Mouse (Mus musculus): ENCODE results near the gene Clspn. TPM values are rescaled to one million over a fixed set of nuclear protein-coding genes. Genes with fewer than 3 reads are reported as not detected.

The Clspn gene
- 3.7 and 5.8 TPM in 2 replicates for polyA plus RNA-seq (2014; fragmentation: Nextera tagmentation; extraction: Ambion mirVana)

DNA sequence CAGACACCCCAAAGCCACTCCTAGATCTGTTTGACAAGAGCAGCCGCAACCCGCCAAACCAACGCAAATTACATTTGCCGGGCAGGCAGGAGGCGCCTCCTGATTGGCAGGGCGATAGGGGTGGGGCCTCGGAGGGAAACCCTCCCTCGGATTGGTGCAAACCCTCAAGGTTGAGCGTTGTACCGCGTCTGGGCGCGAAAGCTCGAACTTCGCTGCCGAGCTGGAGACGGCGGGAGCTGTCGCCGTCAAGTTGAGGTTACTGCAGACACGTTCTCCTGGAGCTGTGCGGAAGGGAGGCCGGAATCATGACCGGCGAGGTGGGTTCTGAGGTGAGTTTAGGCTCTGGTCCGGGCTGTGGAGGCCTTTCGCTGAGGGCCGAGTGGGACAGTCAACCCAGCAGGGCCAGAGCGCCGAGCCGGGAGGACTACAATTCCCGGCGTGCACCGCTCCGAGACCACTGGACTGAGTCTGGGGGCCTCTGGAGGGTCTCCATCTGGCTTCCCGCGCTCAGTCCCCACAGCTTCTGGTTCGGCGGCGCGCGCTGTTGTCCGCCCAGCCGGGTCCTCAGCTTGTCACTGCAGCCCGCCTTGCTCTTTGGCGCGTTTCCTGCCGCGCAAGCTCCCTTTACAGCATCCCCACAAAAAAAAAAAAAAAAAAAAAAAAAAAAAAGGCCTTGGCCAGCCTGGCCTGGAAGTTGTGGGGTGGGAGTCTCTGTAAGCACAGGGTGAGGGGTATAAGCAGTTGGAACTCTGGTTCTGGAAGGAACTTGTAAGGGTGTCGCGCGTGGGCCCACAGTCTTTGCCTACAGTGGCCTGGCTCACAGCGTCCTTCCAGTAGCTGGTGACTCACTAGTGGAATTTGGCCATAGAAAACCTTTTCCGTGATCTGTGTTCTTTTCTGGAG, at the start of gene Clspn:
Clspn (plus strand) TSS at position 127 of the 903 bp plus-strand sequence.
- Histone ChIP-seq H3K9me3 (ENCODE audit: control insufficient read depth, low read length) (no peaks in the 10 kb centered on the region), H3K27ac (no peak within 1 kb of the TSS), H3K27me3 (ENCODE audit: control insufficient read depth, insufficient read depth, low read length) (no peaks in the 10 kb centered on the region), H3K9ac (peak within 1 kb of the TSS; percentile 49), H3K36me3 (replicated peaks; ENCODE audit: control insufficient read depth, insufficient read depth) (no peaks in the 10 kb centered on the region), H3K4me2 (replicated peaks) (peak within 1 kb of the TSS; percentile 81), H3K4me1 (replicated peaks; ENCODE audit: control insufficient read depth, insufficient read depth, low read length) (0 out of 2 replicates have a peak, but pooled peaks cover 4% of the 10 kb centered on the region), H3K4me3 (replicated peaks; ENCODE audit: low read length) (peak within 1 kb of the TSS; percentile 71)
- WGBS = 1% methylated on average over 49 of the region's 54 CpGs
- DNase-seq (ENCODE audit: low spot score) (peak; percentile 90), ATAC-seq (ENCODE audit: low FRiP score) (peak; percentile 96)

DNA sequence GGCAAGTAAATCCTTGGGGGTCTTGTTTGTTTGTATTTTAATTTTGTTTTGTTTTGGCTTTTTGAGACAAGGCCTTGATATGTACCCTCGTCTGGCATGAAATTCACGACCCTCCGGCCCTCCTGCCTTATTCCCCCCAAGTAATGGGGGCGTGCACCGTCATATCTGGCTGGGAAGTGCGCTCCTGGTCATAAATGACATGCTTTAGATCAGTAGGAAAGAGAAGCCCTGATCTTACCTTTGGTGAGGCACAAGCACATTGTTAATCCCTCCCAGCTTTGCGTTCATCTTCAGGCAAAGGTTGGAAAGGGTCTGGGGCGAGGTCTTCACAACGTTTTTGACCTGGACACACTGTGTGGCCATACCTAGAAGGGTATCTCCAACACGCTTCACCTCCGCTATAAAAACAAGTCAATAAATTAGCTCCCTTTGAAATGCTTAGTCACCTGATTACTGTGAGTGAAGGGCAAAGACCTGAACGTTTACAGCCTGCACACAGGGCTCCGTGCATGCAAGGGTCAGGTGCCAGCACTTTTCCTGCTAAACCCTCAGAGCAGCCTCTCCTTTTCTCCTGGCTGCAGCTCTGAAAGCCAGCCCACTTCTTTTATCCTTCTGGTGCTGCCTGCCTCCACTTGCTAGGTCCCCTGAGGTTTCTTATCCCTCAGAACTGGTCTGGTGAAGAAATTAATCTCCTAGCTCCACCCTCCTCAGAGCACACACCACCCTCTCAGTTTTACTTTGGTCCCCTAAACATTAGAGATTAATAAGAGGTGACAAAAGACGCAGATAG, 48.4 kb upstream of the Clspn start:
- no peak for DNase-seq (ENCODE audit: low spot score)
- 81% methylated on average over 14 of the region's 14 CpGs for WGBS
- Histone ChIP-seq H3K9me3 (ENCODE audit: control insufficient read depth, low read length) (no peaks in the 10 kb centered on the region), H3K4me3 (replicated peaks; ENCODE audit: low read length) (no peak overlapping the region), H3K4me1 (replicated peaks; ENCODE audit: control insufficient read depth, insufficient read depth, low read length) (no peaks in the 10 kb centered on the region), H3K36me3 (replicated peaks; ENCODE audit: control insufficient read depth, insufficient read depth) (peaks cover 96% of the 10 kb centered on the region), H3K4me2 (replicated peaks) (no peak overlapping the region), H3K27me3 (ENCODE audit: control insufficient read depth, insufficient read depth, low read length) (no peaks in the 10 kb centered on the region), H3K9ac (no peak overlapping the region), H3K27ac (no peak overlapping the region)
- ATAC-seq (ENCODE audit: low FRiP score) = no peak

- H3K27me3 ChIP-seq (ENCODE audit: control insufficient read depth, insufficient read depth, low read length) = no peaks in the 10 kb centered on the region
- no peak for ATAC-seq (ENCODE audit: low FRiP score)
- no peaks in the 10 kb centered on the region for H3K4me1 ChIP-seq (replicated peaks; ENCODE audit: control insufficient read depth, insufficient read depth, low read length)
- WGBS = 100% methylated on average over 2 of the region's 2 CpGs
- no peak overlapping the region for H3K9ac ChIP-seq
- H3K4me3 ChIP-seq (replicated peaks; ENCODE audit: low read length) = no peak overlapping the region
- peaks cover 92% of the 10 kb centered on the region for H3K36me3 ChIP-seq (replicated peaks; ENCODE audit: control insufficient read depth, insufficient read depth)
- no peak overlapping the region for H3K27ac ChIP-seq
- no peaks in the 10 kb centered on the region for H3K9me3 ChIP-seq (ENCODE audit: control insufficient read depth, low read length)
- DNase-seq (ENCODE audit: low spot score) = no peak
- H3K4me2 ChIP-seq (replicated peaks) = no peak overlapping the region
Observed at GRCm38 (mm10) chr4:126509072-126509471, 47.7 kb upstream of the Clspn start.

DNA sequence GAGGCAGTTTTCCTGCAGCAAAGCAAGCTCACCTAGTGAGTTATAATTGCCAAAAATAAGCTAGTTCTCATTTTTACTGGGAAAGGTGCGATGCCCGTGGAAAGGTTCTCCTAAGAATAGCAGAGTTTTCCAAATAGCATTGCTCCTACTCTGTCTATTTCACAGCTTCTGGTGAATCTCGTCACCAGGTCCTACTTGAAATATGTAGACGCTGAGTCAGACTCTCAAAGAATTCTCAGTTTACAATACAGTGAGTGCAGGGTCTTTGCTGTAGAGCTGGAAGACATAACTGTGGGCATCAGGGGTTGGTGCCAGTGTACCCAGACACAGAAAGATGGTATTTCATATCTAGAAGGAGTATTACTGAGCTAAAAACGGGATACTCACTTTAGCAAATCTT, 45.7 kb upstream of the Clspn start:
- Histone ChIP-seq H3K4me3 (replicated peaks; ENCODE audit: low read length) (no peak overlapping the region), H3K9ac (no peak overlapping the region), H3K27me3 (ENCODE audit: control insufficient read depth, insufficient read depth, low read length) (no peaks in the 10 kb centered on the region), H3K4me2 (replicated peaks) (no peak overlapping the region), H3K27ac (no peak overlapping the region), H3K36me3 (replicated peaks; ENCODE audit: control insufficient read depth, insufficient read depth) (peaks cover 88% of the 10 kb centered on the region), H3K9me3 (ENCODE audit: control insufficient read depth, low read length) (no peaks in the 10 kb centered on the region), H3K4me1 (replicated peaks; ENCODE audit: control insufficient read depth, insufficient read depth, low read length) (no peaks in the 10 kb centered on the region)
- 96% methylated on average over 5 of the region's 5 CpGs for WGBS
- ATAC-seq (ENCODE audit: low FRiP score) (no peak), DNase-seq (ENCODE audit: low spot score) (no peak)

DNA sequence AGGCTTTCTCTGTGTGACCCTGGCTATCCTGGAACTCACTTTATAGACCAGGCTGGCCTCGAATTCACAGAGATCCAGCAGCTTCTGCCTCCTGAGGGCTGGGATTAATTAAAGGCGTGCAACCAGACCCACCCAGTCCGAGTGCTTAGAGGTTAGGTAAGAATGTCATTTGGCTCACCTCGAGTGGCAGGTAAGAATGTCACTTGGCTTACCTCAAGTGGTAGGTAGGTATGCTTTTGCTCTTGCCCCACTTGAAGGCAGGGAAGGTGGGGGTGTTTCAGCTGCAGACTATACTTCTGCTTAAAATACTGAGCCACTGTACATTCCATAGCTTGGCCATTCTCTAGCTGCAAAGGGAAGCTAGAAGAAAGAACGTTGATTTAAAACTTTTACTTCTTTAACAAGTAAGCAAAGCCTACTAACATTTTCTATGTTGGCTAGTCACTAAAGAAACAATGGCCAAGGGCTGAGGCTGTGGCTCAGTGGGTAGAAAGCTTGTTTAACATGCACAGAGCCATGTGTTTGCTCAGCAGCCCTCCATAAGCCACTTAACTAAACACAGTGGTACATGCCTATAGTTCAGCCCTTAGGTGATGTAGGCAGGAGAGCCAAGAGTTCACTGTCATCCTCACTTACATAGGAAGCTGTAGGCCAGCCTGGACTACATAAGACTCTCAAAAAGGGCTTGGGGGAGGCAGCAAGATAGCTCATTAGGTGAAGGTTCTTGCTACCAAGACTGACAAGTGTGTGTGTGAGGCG, 44.2 kb upstream of the Clspn start:
- DNase-seq (ENCODE audit: low spot score) (no peak), ATAC-seq (ENCODE audit: low FRiP score) (no peak)
- Histone ChIP-seq H3K27me3 (ENCODE audit: control insufficient read depth, insufficient read depth, low read length) (no peaks in the 10 kb centered on the region), H3K9ac (no peak overlapping the region), H3K4me3 (replicated peaks; ENCODE audit: low read length) (no peak overlapping the region), H3K9me3 (ENCODE audit: control insufficient read depth, low read length) (no peaks in the 10 kb centered on the region), H3K4me2 (replicated peaks) (no peak overlapping the region), H3K36me3 (replicated peaks; ENCODE audit: control insufficient read depth, insufficient read depth) (peaks cover 87% of the 10 kb centered on the region), H3K27ac (no peak overlapping the region), H3K4me1 (replicated peaks; ENCODE audit: control insufficient read depth, insufficient read depth, low read length) (no peaks in the 10 kb centered on the region)
- WGBS = 90% methylated on average over 6 of the region's 6 CpGs

- no peaks in the 10 kb centered on the region for H3K9me3 ChIP-seq (ENCODE audit: control insufficient read depth, low read length)
- H3K9ac ChIP-seq = no peak overlapping the region
- H3K27ac ChIP-seq = no peak overlapping the region
- no peak for ATAC-seq (ENCODE audit: low FRiP score)
- no peaks in the 10 kb centered on the region for H3K27me3 ChIP-seq (ENCODE audit: control insufficient read depth, insufficient read depth, low read length)
- H3K36me3 ChIP-seq (replicated peaks; ENCODE audit: control insufficient read depth, insufficient read depth) = peaks cover 25% of the 10 kb centered on the region
- H3K4me1 ChIP-seq (replicated peaks; ENCODE audit: control insufficient read depth, insufficient read depth, low read length) = peaks cover 4% of the 10 kb centered on the region; the same call in 1 of the 2 replicates
- DNase-seq (ENCODE audit: low spot score) = no peak
- no peak overlapping the region for H3K4me2 ChIP-seq (replicated peaks)
- 89% methylated on average over 3 of the region's 3 CpGs for WGBS
- H3K4me3 ChIP-seq (replicated peaks; ENCODE audit: low read length) = no peak overlapping the region
Observed at GRCm38 (mm10) chr4:126526164-126526563, 30.6 kb upstream of the Clspn start.

GRCm38 (mm10) chr4:126526828-126527227, 29.9 kb upstream of the Clspn start:
- WGBS = 89% methylated on average over 5 of the region's 5 CpGs

GRCm38 (mm10) chr4:126532292-126532691, 24.4 kb upstream of the Clspn start:
- no peaks in the 10 kb centered on the region for H3K27me3 ChIP-seq (ENCODE audit: control insufficient read depth, insufficient read depth, low read length)

More at GRCm38 (mm10) chr4:126526828-126527227, 29.9 kb upstream of the Clspn start:
- DNase-seq (ENCODE audit: low spot score) (no peak), ATAC-seq (ENCODE audit: low FRiP score) (no peak)
- no peak overlapping the region for H3K4me2 ChIP-seq (replicated peaks)
- peaks cover 21% of the 10 kb centered on the region for H3K36me3 ChIP-seq (replicated peaks; ENCODE audit: control insufficient read depth, insufficient read depth)
- H3K27me3 ChIP-seq (ENCODE audit: control insufficient read depth, insufficient read depth, low read length) = no peaks in the 10 kb centered on the region
- no peak overlapping the region for H3K4me3 ChIP-seq (replicated peaks; ENCODE audit: low read length)
- no peak overlapping the region for H3K27ac ChIP-seq
- H3K4me1 ChIP-seq (replicated peaks; ENCODE audit: control insufficient read depth, insufficient read depth, low read length) = peaks cover 8% of the 10 kb centered on the region
- no peaks in the 10 kb centered on the region for H3K9me3 ChIP-seq (ENCODE audit: control insufficient read depth, low read length)
- H3K9ac ChIP-seq = no peak overlapping the region

More at GRCm38 (mm10) chr4:126532292-126532691, 24.4 kb upstream of the Clspn start:
- H3K4me1 ChIP-seq (replicated peaks; ENCODE audit: control insufficient read depth, insufficient read depth, low read length) = peaks cover 17% of the 10 kb centered on the region
- H3K9me3 ChIP-seq (ENCODE audit: control insufficient read depth, low read length) = no peaks in the 10 kb centered on the region
- peak overlapping the region; percentile 86 for H3K4me2 ChIP-seq (replicated peaks)
- H3K4me3 ChIP-seq (replicated peaks; ENCODE audit: low read length) = peak overlapping the region; percentile 78
- H3K9ac ChIP-seq = peak overlapping the region; percentile 78
- 32% methylated on average over 5 of the region's 5 CpGs for WGBS
- no peaks in the 10 kb centered on the region for H3K36me3 ChIP-seq (replicated peaks; ENCODE audit: control insufficient read depth, insufficient read depth)
- no peak for ATAC-seq (ENCODE audit: low FRiP score)
- no peak for DNase-seq (ENCODE audit: low spot score)
- H3K27ac ChIP-seq = peak overlapping the region; percentile 81; the same call in 1 of the 2 replicates

Measured in hindbrain, embryonic 14.5 days (tissue).